ENCODE assay signal across 12 mouse cellular contexts in the genomic region with DNA sequence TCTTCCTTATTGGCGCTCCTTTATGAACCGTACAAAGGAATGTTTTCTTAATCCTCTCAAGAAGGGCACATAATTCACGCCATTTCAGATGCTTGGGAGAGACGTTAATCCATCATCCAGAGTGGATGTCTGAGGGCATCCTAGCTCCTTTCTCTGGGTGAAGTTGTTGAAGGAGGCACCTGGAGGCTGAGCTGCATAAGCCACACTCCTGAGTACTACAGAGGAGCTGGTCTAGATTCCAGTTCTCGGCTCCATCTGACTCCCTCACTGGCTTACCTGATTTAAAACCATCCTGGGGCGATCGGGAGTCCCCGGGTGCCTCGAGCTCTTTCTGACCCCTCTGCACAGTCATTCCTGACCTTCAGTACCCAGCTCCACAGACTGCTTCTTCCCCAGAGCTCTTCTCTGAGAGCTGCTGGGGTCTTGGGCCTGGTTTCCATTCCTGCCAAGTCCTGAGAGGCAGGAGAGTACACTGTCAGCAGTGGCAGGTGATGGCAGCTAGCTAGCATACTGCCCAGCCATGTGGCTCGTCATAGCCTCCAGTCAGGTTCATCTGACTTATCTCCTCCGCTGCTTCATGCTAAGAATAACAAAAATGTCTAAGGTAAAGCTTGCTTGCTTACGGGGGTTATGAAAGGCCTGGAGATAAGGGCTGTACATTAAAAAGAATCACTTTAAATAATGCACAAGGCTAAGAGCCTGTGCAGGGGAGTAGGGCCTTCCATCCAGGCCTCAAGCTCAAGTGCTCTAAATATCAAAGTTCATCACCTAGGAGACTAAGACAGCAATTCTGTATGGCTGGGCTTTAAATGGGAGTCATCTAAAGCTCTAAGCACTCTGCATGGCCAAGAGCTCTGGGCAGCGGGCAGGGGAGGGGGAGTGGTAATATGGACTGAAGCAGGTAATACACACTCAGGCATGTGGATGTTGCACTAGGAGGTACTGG. TPM values are rescaled to one million over a fixed set of nuclear protein-coding genes. Genes with fewer than 3 reads are reported as not detected.
DNase-seq lines count a peak whose midpoint lies in the region; ATAC-seq lines count a peak whose summit lies in the region.
"Had no signal": no experiment of that assay in that cellular context is flagged by ENCODE, and none has a peak within 500 bp of the region (broad histone marks: within the 10 kb centered on the region; RNA-seq: fewer than 3 reads in every experiment).

No protein-coding gene starts in this region.

- H3K4me2 ChIP-seq in forebrain, embryonic 14.5 days (ENCODE audit: low read length) = no peak overlapping the region
- H3K4me2 ChIP-seq in neural tube, embryonic 13.5 days = no peak overlapping the region
- H3K4me2 ChIP-seq in neural tube, embryonic 15.5 days = no peak overlapping the region
- no peak overlapping the region; the same call in 1 of the 2 replicates for H3K4me2 ChIP-seq in intestine, embryonic 15.5 days (replicated peaks)
- H3K4me2 ChIP-seq: liver, embryonic 15.5 days had no signal

- WGBS in forebrain, embryonic 10.5 days = 69% methylated on average over 13 of the region's 13 CpGs
- WGBS in forebrain, embryonic 14.5 days = 72% methylated on average over 13 of the region's 13 CpGs
- WGBS in neural tube, embryonic 13.5 days = 55% methylated on average over 13 of the region's 13 CpGs
- 55% methylated on average over 13 of the region's 13 CpGs for WGBS in neural tube, embryonic 15.5 days
- 53% methylated on average over 13 of the region's 13 CpGs for WGBS in intestine, embryonic 15.5 days

- no peak for ATAC-seq in forebrain, embryonic 14.5 days
- ATAC-seq in neural tube, embryonic 13.5 days (ENCODE audit: low read depth) = 0 out of 2 replicates have a peak, but pooled peaks have one; percentile 32
- no peak for ATAC-seq in neural tube, embryonic 15.5 days (ENCODE audit: low FRiP score)
- ATAC-seq in intestine, embryonic 15.5 days = peak; percentile 96
- no peak for ATAC-seq in frontal cortex, adult (ENCODE audit: low TSS enrichment)

- no peaks in the 10 kb centered on the region for H3K9me3 ChIP-seq in forebrain, embryonic 10.5 days
- no peaks in the 10 kb centered on the region for H3K9me3 ChIP-seq in forebrain, embryonic 14.5 days (replicated peaks; ENCODE audit: control insufficient read depth, low read length)
- H3K9me3 ChIP-seq in neural tube, embryonic 13.5 days = no peaks in the 10 kb centered on the region
- no peaks in the 10 kb centered on the region for H3K9me3 ChIP-seq in neural tube, embryonic 15.5 days (replicated peaks)
- no peaks in the 10 kb centered on the region for H3K9me3 ChIP-seq in intestine, embryonic 15.5 days
- H3K9me3 ChIP-seq: limb, embryonic 10.5 days; liver, embryonic 15.5 days had no signal

- no peaks in the 10 kb centered on the region for H3K36me3 ChIP-seq in forebrain, embryonic 10.5 days (replicated peaks)
- H3K36me3 ChIP-seq in forebrain, embryonic 14.5 days (ENCODE audit: control insufficient read depth, insufficient read depth, low read length) = no peaks in the 10 kb centered on the region
- H3K36me3 ChIP-seq in neural tube, embryonic 13.5 days = no peaks in the 10 kb centered on the region
- no peaks in the 10 kb centered on the region for H3K36me3 ChIP-seq in neural tube, embryonic 15.5 days
- H3K36me3 ChIP-seq in intestine, embryonic 15.5 days = no peaks in the 10 kb centered on the region
- H3K36me3 ChIP-seq: limb, embryonic 10.5 days; liver, embryonic 15.5 days had no signal

- no peaks in the 10 kb centered on the region for H3K27me3 ChIP-seq in forebrain, embryonic 10.5 days (ENCODE audit: poor library complexity, severe bottlenecking)
- H3K27me3 ChIP-seq in forebrain, embryonic 14.5 days (replicated peaks; ENCODE audit: control insufficient read depth, insufficient read depth, low read length) = no peaks in the 10 kb centered on the region
- H3K27me3 ChIP-seq in neural tube, embryonic 13.5 days = no peaks in the 10 kb centered on the region
- H3K27me3 ChIP-seq in neural tube, embryonic 15.5 days (replicated peaks) = no peaks in the 10 kb centered on the region
- H3K27me3 ChIP-seq in intestine, embryonic 15.5 days (replicated peaks) = no peaks in the 10 kb centered on the region
- H3K27me3 ChIP-seq: liver, embryonic 15.5 days had no signal

- no peak overlapping the region for H3K9ac ChIP-seq in forebrain, embryonic 14.5 days (ENCODE audit: low read length)
- H3K9ac ChIP-seq in neural tube, embryonic 13.5 days = no peak overlapping the region
- H3K9ac ChIP-seq in neural tube, embryonic 15.5 days (replicated peaks) = no peak overlapping the region
- H3K9ac ChIP-seq in intestine, embryonic 15.5 days = no peak overlapping the region
- H3K9ac ChIP-seq: liver, embryonic 15.5 days had no signal

- H3K27ac ChIP-seq in forebrain, embryonic 10.5 days = peak overlapping the region; percentile 62
- H3K27ac ChIP-seq in forebrain, embryonic 14.5 days (ENCODE audit: low read depth, low read length) = no peak overlapping the region
- no peak overlapping the region for H3K27ac ChIP-seq in neural tube, embryonic 13.5 days (replicated peaks)
- H3K27ac ChIP-seq in neural tube, embryonic 15.5 days (replicated peaks) = no peak overlapping the region
- peak overlapping the region; percentile 65 for H3K27ac ChIP-seq in intestine, embryonic 15.5 days
- H3K27ac ChIP-seq: limb, embryonic 10.5 days; liver, embryonic 15.5 days had no signal

- H3K4me1 ChIP-seq in forebrain, embryonic 10.5 days = peaks cover 27% of the 10 kb centered on the region
- H3K4me1 ChIP-seq in forebrain, embryonic 14.5 days (ENCODE audit: control insufficient read depth, insufficient read depth, low read length) = no peaks in the 10 kb centered on the region
- no peaks in the 10 kb centered on the region; the same call in 1 of the 2 replicates for H3K4me1 ChIP-seq in neural tube, embryonic 13.5 days (replicated peaks)
- 0 out of 2 replicates have a peak, but pooled peaks cover 3% of the 10 kb centered on the region for H3K4me1 ChIP-seq in neural tube, embryonic 15.5 days
- 0 out of 2 replicates have a peak, but pooled peaks cover 2% of the 10 kb centered on the region for H3K4me1 ChIP-seq in intestine, embryonic 15.5 days (replicated peaks)
- H3K4me1 ChIP-seq: liver, embryonic 15.5 days had no signal

- H3K4me3 ChIP-seq in forebrain, embryonic 10.5 days = no peak overlapping the region
- no peak overlapping the region for H3K4me3 ChIP-seq in forebrain, embryonic 14.5 days (ENCODE audit: low read depth, low read length)
- no peak overlapping the region for H3K4me3 ChIP-seq in neural tube, embryonic 13.5 days
- H3K4me3 ChIP-seq in neural tube, embryonic 15.5 days (replicated peaks) = no peak overlapping the region
- H3K4me3 ChIP-seq in intestine, embryonic 15.5 days (replicated peaks) = no peak overlapping the region
- H3K4me3 ChIP-seq: erythroblast, embryonic 14.5 days; limb, embryonic 10.5 days; liver, embryonic 15.5 days had no signal

- DNase-seq in forebrain, embryonic 10.5 days (ENCODE audit: extremely low spot score, low spot score) = no peak
- DNase-seq in forebrain, embryonic 14.5 days (ENCODE audit: low spot score) = no peak
- DNase-seq in yolk sac, embryonic 10.5 days (ENCODE audit: low spot score) = peak; percentile 56
- no peak for DNase-seq in thymus, postnatal 36 days
- DNase-seq: thymus, adult 18-20 months had no signal

RNA-seq across cellular contexts. Expression of gene Lpar3, which starts 57.7 kb away (rescaled TPM):
- polyA plus RNA-seq in forebrain, embryonic 10.5 days (2016; fragmentation: Nextera tagmentation; extraction: Ambion mirVana) = 0.47 and 0.52 TPM in 2 replicates
- 0.13 and 0.20 TPM in 2 replicates for polyA plus RNA-seq in forebrain, embryonic 14.5 days (2014; fragmentation: Nextera tagmentation; extraction: Ambion mirVana)
- 0.92 and 1.5 TPM in 2 replicates for polyA plus RNA-seq in neural tube, embryonic 13.5 days (2015; fragmentation: Nextera tagmentation; extraction: Ambion mirVana)
- 0.78 and 1.3 TPM in 2 replicates for polyA plus RNA-seq in neural tube, embryonic 15.5 days (2015; fragmentation: Nextera tagmentation; extraction: Ambion mirVana)
- 1.8 and 1.9 TPM in 2 replicates for polyA plus RNA-seq in intestine, embryonic 15.5 days (2015; fragmentation: Nextera tagmentation; extraction: Ambion mirVana)

Comparison
In these comparisons a context has a peak if more than half of its experiments do, and no peak if none do; other contexts are left out.
1. H3K27ac ChIP-seq: peak in forebrain, embryonic 10.5 days (single experiment) and intestine, embryonic 15.5 days (single experiment); none in forebrain, embryonic 14.5 days (single experiment), neural tube, embryonic 13.5 days (single experiment) and neural tube, embryonic 15.5 days (single experiment).
2. ATAC-seq: peak in neural tube, embryonic 13.5 days (single experiment) and intestine, embryonic 15.5 days (single experiment); none in forebrain, embryonic 14.5 days (single experiment), neural tube, embryonic 15.5 days (single experiment) and frontal cortex, adult (single experiment).